In genomic region chr11:68851644-68852485, GRCm38 (mm10) we compare ENCODE assay signal across 8 mouse cellular contexts. TPM values are rescaled to one million over a fixed set of nuclear protein-coding genes. Genes with fewer than 3 reads are reported as not detected.
DNase-seq lines count a peak whose midpoint lies in the region; ATAC-seq and TF ChIP-seq lines count a peak whose summit lies in the region.

No protein-coding gene starts in this region.

- H3K79me3 ChIP-seq in C2C12 (ENCODE audit: low read depth), result peaks cover 52% of the 10 kb centered on the region

- H3K4me3 ChIP-seq in cerebellum, adult 2 months (replicated peaks; ENCODE audit: insufficient read depth, low read depth, low read length), result peak overlapping the region; percentile 62
- peak overlapping the region; percentile 78 for H3K4me3 ChIP-seq in C2C12 (ENCODE audit: insufficient read depth, poor library complexity, severe bottlenecking)
- peak overlapping the region; percentile 97 for H3K4me3 ChIP-seq in forebrain, postnatal 0 days (ENCODE audit: low read depth, low read length)
- peak overlapping the region; percentile 95 for H3K4me3 ChIP-seq in liver, embryonic 13.5 days (replicated peaks)

- DNase-seq in cerebellum, adult 2 months, result no peak
- no peak for DNase-seq in cerebellum, postnatal 25 days
- DNase-seq in forebrain, postnatal 0 days, result no peak
- no peak for DNase-seq in liver, embryonic 13.5 days
- DNase-seq in cerebellum, adult 11 months, result no peak
- DNase-seq in thymus, postnatal 4 days, result no peak

- peaks cover 57% of the 10 kb centered on the region for H3K79me2 ChIP-seq in C2C12 (ENCODE audit: control insufficient read depth, insufficient read depth)

- no peak for TF ChIP-seq POLR2A in cerebellum, adult 2 months (IDR thresholded peaks at IDR 0.05; ENCODE audit: borderline replicate concordance, insufficient read depth, low read length)

- WGBS in cerebellum, adult 2 months, result 2% methylated on average over 13 of the region's 13 CpGs
- 3% methylated on average over 13 of the region's 13 CpGs for WGBS in forebrain, postnatal 0 days
- WGBS in liver, embryonic 13.5 days (ENCODE audit: insufficient replicate concordance), result under 1% methylated on average over 13 of the region's 13 CpGs

- peak overlapping the region; percentile 91 for H3K9ac ChIP-seq in forebrain, postnatal 0 days
- peak overlapping the region; percentile 99 for H3K9ac ChIP-seq in liver, embryonic 13.5 days

- peak overlapping the region; percentile 79 for H3ac ChIP-seq in C2C12 (ENCODE audit: control insufficient read depth, insufficient read length, low read depth)

- peak overlapping the region; percentile 64 for H3K4me2 ChIP-seq in forebrain, postnatal 0 days (ENCODE audit: low read depth)
- peak overlapping the region; percentile 70 for H3K4me2 ChIP-seq in liver, embryonic 13.5 days

- no peaks in the 10 kb centered on the region for H3K36me3 ChIP-seq in C2C12 (ENCODE audit: control insufficient read depth, insufficient read depth)
- no peaks in the 10 kb centered on the region for H3K36me3 ChIP-seq in forebrain, postnatal 0 days (ENCODE audit: insufficient read depth)
- H3K36me3 ChIP-seq in liver, embryonic 13.5 days, result 0 out of 2 replicates have a peak, but pooled peaks cover 3% of the 10 kb centered on the region

- no peaks in the 10 kb centered on the region for H3K27me3 ChIP-seq in cerebellum, adult 2 months (ENCODE audit: control insufficient read depth, insufficient read depth, low read length)
- H3K27me3 ChIP-seq in C2C12 (ENCODE audit: control insufficient read depth, insufficient read depth, insufficient read length), result no peaks in the 10 kb centered on the region
- H3K27me3 ChIP-seq in forebrain, postnatal 0 days (ENCODE audit: insufficient read depth, low read length), result no peaks in the 10 kb centered on the region
- H3K27me3 ChIP-seq in liver, embryonic 13.5 days, result no peaks in the 10 kb centered on the region

- ATAC-seq in forebrain, postnatal 0 days, result no peak
- no peak for ATAC-seq in liver, embryonic 13.5 days (ENCODE audit: low read depth)
- no peak for ATAC-seq in megakaryocyte-erythroid progenitor cell, adult 5-6 weeks (replicated peaks; ENCODE audit: low FRiP score, low TSS enrichment, poor library complexity, severe bottlenecking)

- H3K9me3 ChIP-seq in forebrain, postnatal 0 days (ENCODE audit: low read length), result no peaks in the 10 kb centered on the region
- no peaks in the 10 kb centered on the region for H3K9me3 ChIP-seq in liver, embryonic 13.5 days (replicated peaks)

- peak overlapping the region; percentile 63 for H3K27ac ChIP-seq in cerebellum, adult 2 months (ENCODE audit: insufficient read depth, low read length)
- peak overlapping the region; percentile 95 for H3K27ac ChIP-seq in forebrain, postnatal 0 days (ENCODE audit: low read depth, low read length)
- peak overlapping the region; percentile 99 for H3K27ac ChIP-seq in liver, embryonic 13.5 days

- H3K4me1 ChIP-seq in cerebellum, adult 2 months (ENCODE audit: control insufficient read depth, insufficient read depth, low read length), result peaks cover 7% of the 10 kb centered on the region; the same call in 1 of the 2 replicates
- peaks cover 9% of the 10 kb centered on the region for H3K4me1 ChIP-seq in forebrain, postnatal 0 days (ENCODE audit: insufficient read depth)
- H3K4me1 ChIP-seq in liver, embryonic 13.5 days (replicated peaks), result peaks cover 71% of the 10 kb centered on the region

- no peak for TF ChIP-seq CTCF in cerebellum, adult 2 months (IDR thresholded peaks at IDR 0.05; ENCODE audit: borderline replicate concordance, insufficient read depth, low read depth, low read length)
- no peak for TF ChIP-seq CTCF in C2C12 (IDR thresholded peaks at IDR 0.05; ENCODE audit: control insufficient read depth, insufficient read depth, insufficient read length)
- no peak for TF ChIP-seq CTCF in forebrain, postnatal 0 days (IDR thresholded peaks at IDR 0.05; ENCODE audit: low read depth)

TF ChIP-seq in C2C12, 6 proteins besides CTCF, POLR2A, EP300 and RAD21:
- TF ChIP-seq CEBPB (IDR thresholded peaks at IDR 0.05; ENCODE audit: low read depth) (no peak), MYOD1 (IDR thresholded peaks at IDR 0.05; ENCODE audit: control insufficient read depth, insufficient read length, low read depth) (no peak), FOSL1 (IDR thresholded peaks at IDR 0.05; ENCODE audit: insufficient read depth, low read length, poor library complexity, severe bottlenecking) (no peak), MYOG (IDR thresholded peaks at IDR 0.05; ENCODE audit: control insufficient read depth, extremely low read depth, insufficient read length) (no peak), USF1 (IDR thresholded peaks at IDR 0.05; ENCODE audit: low read depth) (no peak), MAX (IDR thresholded peaks at IDR 0.05) (no peak)

RNA-seq across cellular contexts. Expression of gene Ndel1, which starts 19.8 kb away (rescaled TPM):
- polyA plus RNA-seq in cerebellum, adult 2 months (2012; rRNA removed), result 91.1 and 103 TPM in 2 replicates
- polyA plus RNA-seq in C2C12 (2012; fragmentation: generic; extraction: Trizol), result 27.9 TPM
- 87.7 and 91.7 TPM in 2 replicates for total RNA-seq in forebrain, postnatal 0 days (2014; rRNA removed)
- 111 and 113 TPM in 2 replicates for polyA plus RNA-seq in forebrain, postnatal 0 days (2015; fragmentation: Nextera tagmentation; extraction: Ambion mirVana)
- polyA plus RNA-seq in liver, embryonic 13.5 days (2015; fragmentation: Nextera tagmentation; extraction: Ambion mirVana), result 35.5 and 40.0 TPM in 2 replicates
- 22.5 and 35.7 TPM in 2 replicates for total RNA-seq in megakaryocyte-erythroid progenitor cell, adult 5-6 weeks (2014; fragmentation: Nextera tagmentation)
- total RNA-seq in megakaryocyte-erythroid progenitor cell, adult 5-6 weeks (2017), result 45.6 and 99.1 TPM in 2 replicates

RNA-seq across cellular contexts. Expression of gene Rnf222, which starts 36.5 kb away (rescaled TPM):
- 0.05 TPM in 1 of 2 replicates, not detected in the other for polyA plus RNA-seq in cerebellum, adult 2 months (2012; rRNA removed)
- not detected for polyA plus RNA-seq in C2C12 (2012; fragmentation: generic; extraction: Trizol)
- total RNA-seq in forebrain, postnatal 0 days (2014; rRNA removed), result 0.24 TPM in 1 of 2 replicates, not detected in the other
- not detected in 2 replicates for polyA plus RNA-seq in forebrain, postnatal 0 days (2015; fragmentation: Nextera tagmentation; extraction: Ambion mirVana)
- 0.08 and 0.09 TPM in 2 replicates for polyA plus RNA-seq in liver, embryonic 13.5 days (2015; fragmentation: Nextera tagmentation; extraction: Ambion mirVana)
- total RNA-seq in megakaryocyte-erythroid progenitor cell, adult 5-6 weeks (2014; fragmentation: Nextera tagmentation), result not detected in 2 replicates
- total RNA-seq in megakaryocyte-erythroid progenitor cell, adult 5-6 weeks (2017), result not detected in 2 replicates

RNA-seq across cellular contexts. Expression of gene Rpl26, which starts 49.5 kb away (rescaled TPM):
- polyA plus RNA-seq in cerebellum, adult 2 months (2012; rRNA removed), result 1,554 and 1,707 TPM in 2 replicates
- polyA plus RNA-seq in C2C12 (2012; fragmentation: generic; extraction: Trizol), result 625 TPM
- 1,229 and 1,850 TPM in 2 replicates for total RNA-seq in forebrain, postnatal 0 days (2014; rRNA removed)
- 585 and 820 TPM in 2 replicates for polyA plus RNA-seq in forebrain, postnatal 0 days (2015; fragmentation: Nextera tagmentation; extraction: Ambion mirVana)
- 881 and 895 TPM in 2 replicates for polyA plus RNA-seq in liver, embryonic 13.5 days (2015; fragmentation: Nextera tagmentation; extraction: Ambion mirVana)
- 5,476 and 5,943 TPM in 2 replicates for total RNA-seq in megakaryocyte-erythroid progenitor cell, adult 5-6 weeks (2014; fragmentation: Nextera tagmentation)
- total RNA-seq in megakaryocyte-erythroid progenitor cell, adult 5-6 weeks (2017), result 6,111 and 7,527 TPM in 2 replicates
